Mouse (Mus musculus): ENCODE data around the gene Ppfibp2.

Gene Ppfibp2

GRCm38 (mm10) chr7:107664063-107665056, 69.4 kb downstream of the Ppfibp2 start:
- no peak for DNase-seq (ENCODE audit: low spot score)

GRCm38 (mm10) chr7:107665221-107665585, 70.2 kb downstream of the Ppfibp2 start:
- DNase-seq (ENCODE audit: low spot score): no peak

GRCm38 (mm10) chr7:107665586-107666261, 70.7 kb downstream of the Ppfibp2 start:
- no peak for DNase-seq (ENCODE audit: low spot score)

GRCm38 (mm10) chr7:107666262-107666902, 71.4 kb downstream of the Ppfibp2 start:
- DNase-seq (ENCODE audit: low spot score): no peak

GRCm38 (mm10) chr7:107668514-107668913, 73.5 kb downstream of the Ppfibp2 start:
- DNase-seq (ENCODE audit: low spot score): no peak

- no peak for DNase-seq (ENCODE audit: low spot score)
These were observed 80.2 kb downstream of the Ppfibp2 start for GRCm38 (mm10) chr7:107675224-107675623.

GRCm38 (mm10) chr7:107680151-107680852, 85.3 kb downstream of the Ppfibp2 start:
- DNase-seq (ENCODE audit: low spot score): no peak

- no peak for DNase-seq (ENCODE audit: low spot score)
These were observed 86.3 kb downstream of the Ppfibp2 start for GRCm38 (mm10) chr7:107681306-107681705.

- DNase-seq (ENCODE audit: low spot score): no peak
These were observed 88.2 kb downstream of the Ppfibp2 start for GRCm38 (mm10) chr7:107683162-107683561.

- DNase-seq (ENCODE audit: low spot score): no peak
These were observed 88.6 kb downstream of the Ppfibp2 start for GRCm38 (mm10) chr7:107683622-107684021.

GRCm38 (mm10) chr7:107685238-107685954, 90.4 kb downstream of the Ppfibp2 start:
- no peak for DNase-seq (ENCODE audit: low spot score)

- no peak for DNase-seq (ENCODE audit: low spot score)
These were observed 90.9 kb downstream of the Ppfibp2 start for GRCm38 (mm10) chr7:107685955-107686285.

GRCm38 (mm10) chr7:107687412-107687811, 92.4 kb downstream of the Ppfibp2 start:
- DNase-seq (ENCODE audit: low spot score): no peak

- DNase-seq (ENCODE audit: low spot score): no peak
These were observed 93.0 kb downstream of the Ppfibp2 start for GRCm38 (mm10) chr7:107688040-107688439.

GRCm38 (mm10) chr7:107690426-107691221, 95.6 kb downstream of the Ppfibp2 start:
- DNase-seq (ENCODE audit: low spot score): peak; percentile 18

- no peak for DNase-seq (ENCODE audit: low spot score)
These were observed 96.5 kb downstream of the Ppfibp2 start for GRCm38 (mm10) chr7:107691493-107691892.

GRCm38 (mm10) chr7:107694254-107694947, 99.4 kb downstream of the Ppfibp2 start:
- DNase-seq (ENCODE audit: low spot score): no peak

- DNase-seq (ENCODE audit: low spot score): no peak
These were observed 102.1 kb downstream of the Ppfibp2 start for GRCm38 (mm10) chr7:107697066-107697465.

GRCm38 (mm10) chr7:107699926-107700325, 104.9 kb downstream of the Ppfibp2 start:
- no peak for DNase-seq (ENCODE audit: low spot score)

- DNase-seq (ENCODE audit: low spot score): no peak
These were observed 105.6 kb downstream of the Ppfibp2 start for GRCm38 (mm10) chr7:107700646-107701045.
